Mouse (Mus musculus): ENCODE results near the gene Irf2. TPM values are rescaled to one million over a fixed set of nuclear protein-coding genes. Genes with fewer than 3 reads are reported as not detected.
A peak's percentile ranks its signal among the peaks of the same experiment; 100 is the strongest.
"Not testable (repeated sequence)": the region's sequence is repeated elsewhere in the genome, so short reads cannot be mapped to it uniquely, and the experiment has no call there.

Irf2 gene
- total RNA-seq, 2 experiments from 2014 or later: 54.6 to 62.0 TPM

DNA sequence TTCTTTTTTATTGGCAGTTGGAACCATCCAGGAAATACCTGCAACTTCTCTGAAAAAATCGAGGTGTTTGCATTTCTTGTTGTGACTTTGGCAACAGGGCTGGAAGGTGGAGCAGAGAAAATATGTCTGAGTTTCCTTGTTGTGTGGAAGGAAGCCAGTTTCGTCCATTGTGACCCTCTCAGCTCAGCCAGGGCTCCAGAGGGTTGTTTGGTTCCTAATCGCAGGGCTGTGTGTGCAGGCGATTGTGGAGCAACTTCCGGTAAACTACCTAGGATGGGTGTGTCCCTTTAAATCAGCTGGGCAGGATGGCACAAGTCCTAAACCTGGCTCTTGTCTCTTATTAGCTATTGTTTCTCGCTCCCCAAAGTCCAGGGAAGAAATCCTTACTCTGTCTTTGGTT, 25.7 kb upstream of the Irf2 start:
- TF ChIP-seq CTCF (conservative IDR thresholded peaks at IDR 0.05): no peak
- DNase-seq (ENCODE audit: low spot score in 2 of 2): no peak
- H3K27ac ChIP-seq: no peak overlapping the region
- H3K4me3 ChIP-seq: no peak overlapping the region

DNA sequence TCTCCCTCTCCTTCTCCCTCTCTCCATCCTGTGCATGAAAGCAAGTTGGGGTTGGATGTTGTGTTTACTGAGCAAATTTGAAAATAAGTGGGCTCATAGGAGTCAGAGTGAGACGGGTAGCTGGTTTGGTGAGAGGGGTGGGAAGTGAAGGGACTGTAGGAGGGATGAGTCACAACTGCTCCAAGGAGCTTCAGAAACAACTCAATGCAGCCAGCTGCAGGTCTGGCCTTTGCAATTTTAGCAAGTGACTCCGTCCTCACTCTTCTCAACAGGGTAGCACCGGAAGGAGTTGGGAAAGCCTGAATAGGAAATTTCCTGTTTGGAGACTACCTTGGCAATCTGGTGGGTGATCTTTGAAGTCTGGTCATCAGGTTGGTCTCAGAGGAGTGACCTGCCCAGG, 25.1 kb upstream of the Irf2 start:
- Histone ChIP-seq H3K4me3 (no peak overlapping the region), H3K27ac (no peak overlapping the region)
- TF ChIP-seq CTCF (conservative IDR thresholded peaks at IDR 0.05): no peak
- DNase-seq (ENCODE audit: low spot score in 2 of 2): no peak

DNA sequence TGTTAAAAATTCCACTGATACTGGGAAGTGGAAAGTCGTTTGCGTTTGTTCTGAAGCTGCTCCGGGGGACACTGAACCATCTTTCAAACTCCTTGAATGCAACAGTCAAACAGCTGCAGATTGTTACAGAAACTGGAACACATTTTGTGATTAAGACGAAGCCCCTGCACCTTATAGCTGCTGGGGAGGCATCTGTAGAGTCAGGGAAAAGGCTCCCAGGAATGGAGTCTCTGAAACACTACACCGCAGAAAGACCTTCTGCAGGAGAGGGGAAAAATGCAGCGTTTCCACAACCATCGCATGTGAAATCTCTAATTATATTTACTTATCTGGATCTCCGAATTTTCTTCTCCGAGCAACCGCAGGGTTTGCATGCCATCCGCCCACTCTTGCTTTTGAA, 23.1 kb upstream of the Irf2 start:
- DNase-seq (ENCODE audit: low spot score in 2 of 2): no peak
- Histone ChIP-seq H3K4me3 (no peak overlapping the region), H3K27ac (no peak overlapping the region)
- TF ChIP-seq CTCF (conservative IDR thresholded peaks at IDR 0.05): no peak

DNA sequence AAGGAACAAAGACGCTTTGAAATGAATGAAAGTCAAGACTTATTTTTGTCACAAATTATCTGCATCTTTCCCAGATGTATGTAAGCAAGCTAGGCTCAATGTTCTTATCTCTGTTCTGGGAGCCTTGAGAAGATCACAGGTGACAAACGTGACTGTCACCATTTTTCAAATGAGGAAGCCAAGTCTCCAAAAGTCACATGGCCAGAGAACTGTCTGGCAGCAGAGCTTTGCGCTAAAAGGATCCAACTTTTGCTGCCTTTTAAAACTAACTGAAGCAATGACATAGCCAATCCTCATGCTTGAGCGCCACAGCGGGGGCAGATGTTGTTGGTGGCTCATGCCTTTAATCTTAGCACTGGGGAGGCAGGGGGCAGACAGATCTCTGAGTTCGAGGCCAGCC, 22.4 kb upstream of the Irf2 start:
- no peak for DNase-seq (ENCODE audit: low spot score in 2 of 2)
- TF ChIP-seq CTCF (conservative IDR thresholded peaks at IDR 0.05): no peak
- no peak overlapping the region for H3K4me3 ChIP-seq

DNA sequence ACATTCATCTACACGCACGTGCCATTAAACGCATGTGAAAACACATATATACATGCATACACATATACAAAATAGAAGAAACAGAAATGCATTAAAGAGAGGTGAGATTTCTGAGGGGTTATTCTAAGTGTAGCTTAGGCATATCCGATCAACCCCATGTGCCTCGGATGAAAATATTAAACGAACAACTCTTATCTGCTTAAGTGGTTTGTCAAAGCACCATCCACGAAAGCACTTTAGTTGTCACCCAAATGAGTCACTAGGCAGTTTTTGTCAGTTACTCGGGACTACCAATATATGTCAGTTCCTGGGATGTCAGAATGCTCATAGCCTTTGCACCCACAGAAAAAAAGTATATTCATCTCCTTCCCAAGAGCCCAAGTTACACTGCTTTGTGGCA, 21.2 kb upstream of the Irf2 start:
- H3K27ac ChIP-seq: no peak overlapping the region
- DNase-seq (ENCODE audit: low spot score in 2 of 2): no peak
- no peak overlapping the region for H3K4me3 ChIP-seq
- no peak for TF ChIP-seq CTCF (conservative IDR thresholded peaks at IDR 0.05)

More for the DNA sequence above, 22.4 kb upstream of the Irf2 start:
- no peak overlapping the region for H3K27ac ChIP-seq

DNA sequence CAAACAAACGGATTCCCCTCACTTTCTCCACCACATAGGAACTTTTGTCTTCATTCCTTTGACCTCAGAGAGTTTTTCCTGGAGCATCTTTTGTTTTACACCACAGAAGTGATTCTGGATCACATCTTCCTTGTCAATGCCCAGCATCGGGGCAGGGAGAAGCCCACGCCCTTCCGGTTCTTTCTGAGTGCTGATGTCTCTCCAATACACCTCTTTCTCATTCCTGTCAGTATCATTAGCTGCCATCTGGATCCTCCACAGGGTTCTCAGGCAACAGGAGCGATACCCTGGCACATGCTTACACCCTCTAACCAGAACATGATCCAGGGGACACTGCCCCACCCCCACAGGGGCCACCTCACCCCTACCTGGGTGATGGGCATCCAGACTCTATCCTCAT, 20.8 kb upstream of the Irf2 start:
- Histone ChIP-seq H3K27ac (no peak overlapping the region), H3K4me3 (no peak overlapping the region)
- DNase-seq (ENCODE audit: low spot score in 2 of 2): no peak
- no peak for TF ChIP-seq CTCF (conservative IDR thresholded peaks at IDR 0.05)

DNA sequence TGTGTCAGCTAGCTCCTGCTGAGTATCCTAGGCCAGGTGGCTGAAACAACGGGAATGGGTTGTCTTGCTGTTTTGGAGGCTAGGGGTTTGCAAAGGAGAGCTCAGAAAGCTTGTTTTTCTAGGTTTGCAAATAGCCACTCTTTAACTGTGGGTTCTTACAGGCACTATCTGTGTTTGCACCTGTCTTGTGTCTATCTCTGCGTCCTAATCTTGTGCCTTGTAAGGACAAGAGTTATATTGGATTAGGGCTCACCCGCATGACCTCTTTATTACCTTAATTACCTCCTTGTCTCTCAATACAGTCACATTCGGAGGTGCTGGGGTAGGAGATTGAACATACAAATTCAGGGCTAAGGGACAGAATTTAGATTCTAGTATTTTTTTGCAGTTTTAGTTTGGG, 18.9 kb upstream of the Irf2 start:
- TF ChIP-seq CTCF (conservative IDR thresholded peaks at IDR 0.05): no peak
- DNase-seq (ENCODE audit: low spot score in 2 of 2): no peak

DNA sequence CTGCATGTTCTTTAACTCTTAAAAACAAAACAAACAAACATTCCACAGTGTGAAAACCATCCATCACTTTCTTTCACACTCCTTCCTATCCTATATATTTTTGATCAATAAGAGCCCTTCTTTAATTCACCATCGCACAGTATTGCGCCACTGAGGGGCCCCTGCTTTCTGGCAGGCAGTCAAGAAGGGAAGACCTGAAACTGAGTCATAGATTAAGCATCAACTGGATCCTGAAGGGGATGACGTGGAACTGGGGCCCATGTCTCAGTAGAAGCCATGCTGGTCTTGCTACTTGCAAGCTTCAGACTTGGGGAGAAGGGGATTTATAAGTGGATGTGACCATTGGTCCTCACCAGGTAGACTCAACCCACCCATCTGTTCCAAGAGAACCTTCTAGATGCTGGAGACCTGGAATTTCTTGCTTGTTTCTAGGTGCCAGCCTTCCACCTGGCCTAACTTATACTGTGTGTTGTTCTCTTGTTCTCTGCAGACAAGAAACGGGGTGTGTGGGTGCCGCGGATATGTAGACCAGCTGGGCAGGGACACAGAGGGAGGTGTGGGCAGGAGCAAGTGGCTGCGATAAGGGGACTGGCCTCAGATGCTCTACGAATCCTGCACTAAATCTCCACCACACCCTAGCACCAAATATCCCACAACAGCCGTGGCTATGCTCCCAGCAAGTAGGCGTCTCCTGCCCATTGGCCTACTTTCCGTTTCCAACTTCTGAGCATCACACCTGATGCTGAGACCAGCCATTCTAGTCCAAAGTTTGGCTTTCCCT, 18.3 kb upstream of the Irf2 start:
- DNase-seq (ENCODE audit: low spot score in 2 of 2): no peak
- TF ChIP-seq CTCF (conservative IDR thresholded peaks at IDR 0.05): no peak
- no peak overlapping the region for H3K27ac ChIP-seq
- no peak overlapping the region for H3K4me3 ChIP-seq

More for the DNA sequence above, 18.9 kb upstream of the Irf2 start:
- H3K4me3 ChIP-seq: no peak overlapping the region
- no peak overlapping the region for H3K27ac ChIP-seq

DNA sequence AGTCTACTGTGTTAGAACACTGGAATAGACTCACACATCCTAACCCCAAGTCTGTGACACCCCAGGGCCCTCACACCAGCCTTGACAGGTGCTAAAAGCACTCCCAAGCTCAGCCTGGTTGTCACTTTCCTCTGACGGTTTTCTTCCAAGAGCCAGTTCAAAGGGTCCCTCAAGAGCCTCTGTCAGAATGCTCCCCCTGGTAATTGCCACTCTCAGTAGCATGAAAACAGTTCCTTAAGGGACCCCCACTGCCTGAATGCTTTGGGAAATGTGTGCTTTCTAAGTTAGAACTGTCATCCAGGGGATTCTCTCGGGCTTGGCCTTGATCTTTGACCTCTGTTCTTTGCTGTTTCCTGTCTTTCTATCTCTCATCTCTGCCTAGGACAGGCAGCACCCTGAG, 17.0 kb upstream of the Irf2 start:
- DNase-seq (ENCODE audit: low spot score in 2 of 2): no peak
- TF ChIP-seq CTCF (conservative IDR thresholded peaks at IDR 0.05): no peak
- H3K27ac ChIP-seq: no peak overlapping the region
- H3K4me3 ChIP-seq: no peak overlapping the region

DNA sequence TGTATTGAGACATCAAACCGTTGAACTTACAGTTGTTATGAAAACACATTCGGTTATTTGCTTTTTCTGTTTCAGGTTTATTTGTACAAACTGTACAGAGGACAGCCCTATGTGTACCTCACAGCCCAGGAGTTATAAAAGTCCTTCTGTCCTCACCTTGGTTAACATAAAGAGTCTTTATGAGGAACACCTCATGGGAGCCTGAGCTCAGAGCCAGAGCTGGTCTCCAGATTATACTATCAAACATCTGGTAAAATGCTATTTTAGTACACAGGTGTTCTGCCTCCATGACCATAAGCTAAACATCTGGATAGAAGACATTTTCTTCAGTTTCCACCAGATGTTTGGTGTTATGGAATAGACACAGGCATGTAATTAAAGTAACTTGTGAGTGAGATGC, 13.1 kb upstream of the Irf2 start:
- H3K4me3 ChIP-seq: no peak overlapping the region
- TF ChIP-seq CTCF (conservative IDR thresholded peaks at IDR 0.05): no peak
- H3K27ac ChIP-seq: no peak overlapping the region
- DNase-seq (ENCODE audit: low spot score in 2 of 2): no peak

DNA sequence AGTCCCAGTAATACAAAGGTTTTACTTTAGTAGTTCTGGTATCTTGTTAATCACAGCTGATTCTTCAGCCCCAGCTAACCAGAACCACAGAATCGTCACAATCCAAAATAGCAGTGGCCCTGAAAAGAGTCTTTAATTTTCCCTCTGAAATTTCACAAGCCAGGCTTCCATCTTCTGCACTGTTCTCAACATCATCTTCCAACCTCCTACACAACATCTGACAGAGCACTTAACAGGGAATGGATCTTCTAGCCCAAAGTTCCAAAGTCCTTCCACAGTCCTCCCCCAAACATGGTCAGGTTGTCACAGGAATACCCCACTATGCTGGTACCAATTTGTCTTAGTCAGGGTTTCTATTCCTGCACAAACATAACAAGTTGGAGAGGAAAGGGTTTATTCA, 9.9 kb upstream of the Irf2 start:
- H3K4me3 ChIP-seq; DNase-seq (ENCODE audit: low spot score in 2 of 2); H3K27ac ChIP-seq: not testable (repeated sequence)

DNA sequence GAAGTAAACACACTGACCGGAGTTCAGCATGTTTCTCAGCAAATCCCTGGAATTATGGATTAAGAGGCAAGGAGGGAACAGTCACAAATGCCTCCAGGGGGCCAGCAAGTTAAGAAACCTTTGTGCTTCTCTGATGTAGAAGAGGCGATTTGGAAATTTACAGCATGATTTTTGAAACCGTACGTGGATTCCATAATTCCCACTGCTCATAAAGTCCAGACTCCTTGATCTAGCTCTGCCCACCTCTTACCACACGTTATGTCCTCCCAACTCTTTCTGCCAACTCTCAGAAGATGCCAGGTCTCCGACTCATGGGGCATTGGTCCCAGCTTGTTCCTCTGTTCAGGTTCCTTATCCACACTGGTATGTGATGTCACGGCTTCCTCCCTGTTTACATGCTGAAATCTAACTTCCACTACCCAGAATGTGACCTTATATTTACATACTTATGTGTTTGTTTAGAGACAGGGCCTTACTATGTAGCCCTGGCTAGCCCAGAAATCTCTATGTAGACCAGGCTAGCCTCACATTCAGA, 7.1 kb upstream of the Irf2 start:
- no peak for TF ChIP-seq CTCF (conservative IDR thresholded peaks at IDR 0.05)
- H3K4me3 ChIP-seq: no peak overlapping the region
- DNase-seq (ENCODE audit: low spot score in 2 of 2): no peak

DNA sequence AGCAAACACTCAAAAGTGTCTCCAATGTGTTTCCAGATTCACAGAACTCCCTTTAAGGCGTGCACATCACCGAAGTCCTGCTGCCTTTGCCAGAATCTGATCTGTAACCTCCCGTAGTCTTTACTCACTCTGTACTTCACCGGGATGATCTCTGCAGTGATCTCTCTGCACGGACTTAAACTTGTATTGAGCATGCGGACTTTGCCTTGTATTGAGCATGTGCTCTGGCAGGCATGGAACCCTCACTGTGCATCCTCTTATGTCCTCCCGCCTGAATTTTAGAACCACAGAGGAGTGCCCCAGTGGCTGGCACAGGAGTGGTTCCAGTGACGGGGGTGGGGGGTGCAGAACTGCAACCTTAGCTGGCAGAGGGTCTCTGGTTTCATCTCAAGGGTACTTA, 5.9 kb upstream of the Irf2 start:
- Histone ChIP-seq H3K27ac (no peak overlapping the region), H3K4me3 (no peak overlapping the region)
- no peak for DNase-seq (ENCODE audit: low spot score in 2 of 2)
- no peak for TF ChIP-seq CTCF (conservative IDR thresholded peaks at IDR 0.05)

More for the DNA sequence above, 7.1 kb upstream of the Irf2 start:
- no peak overlapping the region for H3K27ac ChIP-seq

DNA sequence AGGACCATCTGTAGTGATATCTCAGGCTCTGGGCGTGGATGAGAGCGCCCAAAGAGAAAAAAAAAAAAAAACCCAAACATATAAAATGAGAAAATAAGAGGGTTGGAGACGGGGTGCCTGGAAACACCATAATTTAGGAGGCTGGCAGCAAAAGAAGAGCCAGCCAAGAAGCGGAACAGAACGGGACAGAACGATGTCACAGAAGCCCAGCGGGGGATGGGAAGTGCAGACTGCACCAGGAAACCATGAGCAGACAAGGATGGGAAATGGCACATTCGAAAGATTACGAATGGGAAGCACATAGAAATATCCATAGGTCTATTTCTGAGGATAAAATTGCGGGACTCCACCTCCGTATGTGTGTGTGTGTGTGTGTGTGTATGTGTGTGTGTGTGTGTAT, 4.0 kb upstream of the Irf2 start:
- H3K4me3 ChIP-seq: no peak overlapping the region
- no peak for TF ChIP-seq CTCF (conservative IDR thresholded peaks at IDR 0.05)
- peak overlapping the region; percentile 39; the same call in 1 of the 2 replicates for H3K27ac ChIP-seq
- peak in 1 of 2 experiments; percentile 20 for DNase-seq (ENCODE audit: low spot score in 2 of 2)
